Mouse (Mus musculus): ENCODE results near the gene Ankrd49.
A peak's percentile ranks its signal among the peaks of the same experiment; 100 is the strongest.

Ankrd49 gene

DNA sequence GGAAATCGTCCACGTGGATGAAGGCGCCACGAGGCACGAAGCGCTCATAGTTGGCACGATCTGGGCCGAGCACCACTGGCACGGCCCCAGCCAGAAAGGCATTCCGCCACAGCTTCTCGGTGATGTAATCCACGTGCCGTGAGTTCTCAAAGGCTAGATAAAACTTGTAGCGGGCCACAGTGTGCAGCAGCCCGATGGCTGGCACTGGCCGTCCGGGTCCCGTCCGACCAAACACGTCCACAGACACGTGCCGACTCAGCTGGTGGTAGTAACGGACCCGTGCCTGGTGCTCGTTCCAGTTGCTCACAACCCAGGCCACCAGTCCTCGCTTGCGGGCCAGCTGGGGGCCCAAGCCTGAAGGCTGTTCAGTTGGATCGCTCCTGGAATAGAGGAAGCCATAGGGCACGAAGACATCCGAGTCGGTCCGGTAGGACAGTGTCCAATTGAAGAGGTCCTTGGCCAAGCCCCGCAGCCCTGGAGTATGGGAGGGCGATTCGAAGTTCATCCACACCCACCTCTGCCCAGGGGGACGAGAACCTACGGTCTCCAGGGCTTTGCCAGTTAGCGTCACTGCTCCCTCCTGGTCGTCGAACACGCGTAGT is 33.7 kb downstream of the Ankrd49 start:
- DNase-seq (ENCODE audit: extremely low read depth, low read depth) = peak; percentile 5

DNA sequence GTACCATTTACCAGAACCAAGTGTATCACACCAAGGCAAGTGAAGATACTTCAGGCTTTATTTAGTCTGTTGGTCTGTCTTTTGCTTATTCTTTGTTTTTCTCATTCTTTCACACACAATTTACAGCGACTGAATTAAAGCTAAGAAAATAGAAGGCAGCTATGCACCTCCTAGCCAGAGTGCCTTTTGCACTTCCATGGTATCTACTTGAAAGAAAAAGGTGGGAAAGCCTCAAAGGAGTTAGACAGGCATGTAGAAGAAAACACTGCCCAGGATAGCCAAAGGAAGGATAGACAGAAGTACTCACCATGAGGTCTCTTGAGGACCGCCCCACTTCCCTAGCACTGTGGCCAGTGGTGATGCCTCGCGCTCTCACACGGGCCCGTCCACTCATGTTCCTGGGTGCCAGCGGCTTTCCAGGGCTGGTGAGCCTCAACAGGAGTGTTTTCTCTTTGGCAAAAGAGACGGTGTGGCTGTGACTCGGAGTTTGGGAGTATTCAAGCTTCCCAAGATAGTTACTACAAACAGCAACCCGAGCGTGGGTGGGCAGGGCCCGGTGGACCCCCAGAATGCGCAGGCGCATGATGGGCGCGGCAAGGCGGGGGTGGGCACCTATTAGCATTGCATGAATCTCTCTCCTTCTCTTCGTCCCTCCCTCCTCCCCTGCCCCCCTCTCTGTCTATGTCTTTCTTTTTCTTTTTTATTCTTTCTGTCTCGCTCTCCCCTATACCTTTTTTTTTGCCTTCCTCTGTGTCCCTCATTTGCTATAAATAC is 44.3 kb downstream of the Ankrd49 start, which contains the start of gene Piwil4:
TSS of gene Piwil4 (minus strand) at position 583 of the 774 bp plus-strand sequence.
- no peak for DNase-seq (ENCODE audit: extremely low read depth, low read depth)

DNA sequence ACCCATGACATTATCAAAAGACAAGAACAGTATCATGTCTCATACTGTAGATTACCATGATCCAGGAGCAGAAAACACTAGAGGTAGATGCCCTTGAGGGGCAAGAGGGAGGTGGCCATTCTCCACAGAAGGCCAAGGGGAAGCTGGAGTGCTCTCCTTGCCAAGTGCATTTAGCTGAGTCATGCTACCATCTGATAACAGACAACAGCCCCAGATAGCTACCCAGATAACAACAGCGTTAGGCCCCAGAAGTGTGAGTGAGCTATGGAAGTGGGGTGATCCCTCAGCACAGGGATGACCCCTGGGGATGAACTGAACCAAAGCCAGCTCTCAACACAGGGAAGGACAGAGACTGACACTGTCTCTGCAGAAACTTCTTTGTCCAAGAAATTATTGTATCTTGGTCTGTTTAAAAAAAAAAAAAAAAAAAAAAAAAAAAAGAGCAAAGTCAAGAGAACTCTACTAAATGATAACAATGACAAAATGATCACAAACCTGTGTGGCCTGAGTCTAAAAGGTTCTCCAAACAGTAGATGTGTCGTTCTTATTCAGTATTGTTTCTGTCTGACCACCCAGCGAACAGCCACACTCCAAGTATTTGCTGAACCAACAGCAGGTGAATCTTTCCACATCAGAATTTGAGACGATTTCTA is 45.0 kb downstream of the Ankrd49 start:
- DNase-seq (ENCODE audit: extremely low read depth, low read depth) = no peak

DNA sequence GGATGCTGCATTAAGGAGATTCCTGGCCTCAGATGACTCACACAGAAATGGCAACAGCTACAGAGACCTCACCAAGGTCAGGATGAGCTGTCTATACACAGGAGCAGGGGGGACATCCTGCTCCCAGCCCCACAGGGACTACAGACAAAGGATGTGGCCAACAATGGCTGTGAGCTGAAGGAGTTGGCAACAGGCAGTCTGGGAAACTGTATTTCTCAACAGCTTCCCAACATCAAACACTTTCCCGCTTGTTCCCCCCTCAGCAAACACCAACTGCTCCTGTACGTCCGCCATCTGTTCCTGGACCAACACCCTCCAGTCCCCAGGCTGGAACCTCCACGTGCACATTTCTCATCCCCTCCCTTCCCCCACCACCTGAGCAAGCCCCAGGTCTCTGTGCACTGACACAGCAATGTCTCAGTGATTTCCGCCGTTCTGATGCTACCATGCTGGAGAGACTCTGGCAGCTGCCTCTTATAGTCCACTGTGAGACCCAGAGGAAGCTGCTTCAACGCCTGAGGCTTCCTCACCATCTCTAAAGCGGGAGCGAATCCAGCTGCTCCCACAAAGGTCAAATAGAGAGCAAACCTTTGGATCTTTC is 53.6 kb downstream of the Ankrd49 start:
- no peak for DNase-seq (ENCODE audit: extremely low read depth, low read depth)

Measured in MEL-GATA-1-ER (cell line).